In genomic region chr9:111311031-111311842, GRCm38 (mm10) we compare ENCODE assay signal across 8 mouse cellular contexts. TPM values are rescaled to one million over a fixed set of nuclear protein-coding genes. Genes with fewer than 3 reads are reported as not detected.
DNase-seq lines count a peak whose midpoint lies in the region; ATAC-seq and TF ChIP-seq lines count a peak whose summit lies in the region.

Gene Trank1 (plus strand): TSS chr9:111311739.

- peak within 1 kb of the TSS; percentile 56 for H3K9ac ChIP-seq in stomach, embryonic 16.5 days (ENCODE audit: low read length)

- peaks cover 7% of the 10 kb centered on the region for H3K9me3 ChIP-seq in megakaryocyte, embryonic 14.5 days
- H3K9me3 ChIP-seq in stomach, embryonic 16.5 days (replicated peaks; ENCODE audit: control insufficient read depth, low read length): 0 out of 2 replicates have a peak, but pooled peaks cover 6% of the 10 kb centered on the region

- TF ChIP-seq CTCF in cerebellum, adult 2 months (IDR thresholded peaks at IDR 0.05; ENCODE audit: borderline replicate concordance, insufficient read depth, low read depth, low read length): no peak
- no peak for TF ChIP-seq CTCF in thymus, adult 2 months (IDR thresholded peaks at IDR 0.05; ENCODE audit: borderline replicate concordance, control insufficient read depth, extremely low read depth, insufficient read depth, low read length, poor library complexity)

- ATAC-seq in megakaryocyte, adult 5-6 weeks (ENCODE audit: poor library complexity, severe bottlenecking): no peak
- 0 out of 2 replicates have a peak, but pooled peaks have one; percentile 9 for ATAC-seq in megakaryocyte progenitor cell, adult 5-6 weeks (replicated peaks; ENCODE audit: poor library complexity)
- peak; percentile 60; the same call in 1 of the 2 replicates for ATAC-seq in stomach, embryonic 16.5 days (ENCODE audit: insufficient read depth, low FRiP score)

- H3K36me3 ChIP-seq in megakaryocyte, embryonic 14.5 days (replicated peaks; ENCODE audit: low read length): no peaks in the 10 kb centered on the region
- H3K36me3 ChIP-seq in stomach, embryonic 16.5 days (ENCODE audit: control insufficient read depth, insufficient read depth, low read length): no peaks in the 10 kb centered on the region
- no peaks in the 10 kb centered on the region for H3K36me3 ChIP-seq in thymus, adult 2 months (ENCODE audit: control insufficient read depth, insufficient read depth, low read length)

- 7% methylated on average over 71 of the region's 72 CpGs for WGBS in cerebellum, adult 2 months
- 8% methylated on average over 71 of the region's 72 CpGs for WGBS in stomach, embryonic 16.5 days
- WGBS in thymus, adult 2 months: 25% methylated on average over 72 of the region's 72 CpGs

- DNase-seq in cerebellum, adult 2 months: peak; percentile 18 to 26
- DNase-seq in frontal cortex, adult 2 months (ENCODE audit: extremely low spot score in 1 of 2, low spot score in 1 of 2): no peak
- DNase-seq in kidney, postnatal 4 days: peak; percentile 49 to 66
- DNase-seq in thymus, adult 2 months: no peak

- H3K4me3 ChIP-seq in megakaryocyte, embryonic 14.5 days (replicated peaks): peak within 1 kb of the TSS; percentile 80
- H3K4me3 ChIP-seq in cerebellum, adult 2 months (replicated peaks; ENCODE audit: insufficient read depth, low read depth, low read length): peak within 1 kb of the TSS; percentile 57
- H3K4me3 ChIP-seq in stomach, embryonic 16.5 days (replicated peaks; ENCODE audit: low read length): peak within 1 kb of the TSS; percentile 48
- H3K4me3 ChIP-seq in thymus, adult 2 months (ENCODE audit: control insufficient read depth, insufficient read depth, low read length): no peak within 1 kb of the TSS

- TF ChIP-seq POLR2A in cerebellum, adult 2 months (IDR thresholded peaks at IDR 0.05; ENCODE audit: borderline replicate concordance, insufficient read depth, low read length): no peak
- no peak for TF ChIP-seq POLR2A in thymus, adult 2 months (IDR thresholded peaks at IDR 0.05; ENCODE audit: control insufficient read depth, extremely low read depth, insufficient read depth, low read length, poor library complexity)

- H3K27ac ChIP-seq in cerebellum, adult 2 months (ENCODE audit: insufficient read depth, low read length): no peak within 1 kb of the TSS
- H3K27ac ChIP-seq in stomach, embryonic 16.5 days (ENCODE audit: low read length): no peak within 1 kb of the TSS
- no peak within 1 kb of the TSS for H3K27ac ChIP-seq in thymus, adult 2 months (ENCODE audit: control insufficient read depth, insufficient read depth, low read length)

- peak within 1 kb of the TSS; percentile 79 for H3K4me2 ChIP-seq in stomach, embryonic 16.5 days (ENCODE audit: low read depth, low read length)

- H3K27me3 ChIP-seq in megakaryocyte, embryonic 14.5 days (replicated peaks): peaks cover 70% of the 10 kb centered on the region
- H3K27me3 ChIP-seq in cerebellum, adult 2 months (ENCODE audit: control insufficient read depth, insufficient read depth, low read length): peaks cover 4% of the 10 kb centered on the region
- peaks cover 54% of the 10 kb centered on the region for H3K27me3 ChIP-seq in stomach, embryonic 16.5 days (ENCODE audit: control insufficient read depth, insufficient read depth, low read length)
- peaks cover 18% of the 10 kb centered on the region for H3K27me3 ChIP-seq in thymus, adult 2 months (ENCODE audit: control insufficient read depth, insufficient read depth, low read length)

- H3K4me1 ChIP-seq in megakaryocyte, embryonic 14.5 days: peaks cover 17% of the 10 kb centered on the region
- no peaks in the 10 kb centered on the region for H3K4me1 ChIP-seq in cerebellum, adult 2 months (ENCODE audit: control insufficient read depth, insufficient read depth, low read length)
- peaks cover 16% of the 10 kb centered on the region for H3K4me1 ChIP-seq in stomach, embryonic 16.5 days (ENCODE audit: control insufficient read depth, insufficient read depth, low read length)
- peaks cover 7% of the 10 kb centered on the region for H3K4me1 ChIP-seq in thymus, adult 2 months (replicated peaks; ENCODE audit: control insufficient read depth, insufficient read depth, low read length)

RNA-seq across cellular contexts. Expression of gene Trank1, which starts in this region (rescaled TPM):
- polyA plus RNA-seq in megakaryocyte, embryonic 14.5 days (2012; ENCODE audit: insufficient read depth, low replicate concordance): not detected in 2 replicates
- 0.07 TPM in 1 of 2 replicates, not detected in the other for total RNA-seq in megakaryocyte, adult 5-6 weeks (2015)
- 0.15 TPM in 1 of 2 replicates, not detected in the other for total RNA-seq in megakaryocyte, adult 5-6 weeks (2017)
- polyA plus RNA-seq in cerebellum, adult 2 months (2012; rRNA removed): 78.8 and 93.4 TPM in 2 replicates
- 352 and 407 TPM in 2 replicates for polyA plus RNA-seq in frontal cortex, adult 2 months (2012; rRNA removed)
- not detected in 2 replicates for total RNA-seq in megakaryocyte progenitor cell, adult 5-6 weeks (2015)
- total RNA-seq in megakaryocyte progenitor cell, adult 5-6 weeks (2017): not detected in 2 replicates
- polyA plus RNA-seq in stomach, embryonic 16.5 days (2015; fragmentation: Nextera tagmentation; extraction: Ambion mirVana): 0.08 and 0.21 TPM in 2 replicates
- polyA plus RNA-seq in thymus, adult 2 months (2012; rRNA removed): 0.11 and 0.13 TPM in 2 replicates

Comparison
In these comparisons a context has a peak if more than half of its experiments do, and no peak if none do; other contexts are left out.
1. RNA of gene Trank1 (polyA plus RNA-seq): 352 to 407 TPM in frontal cortex, adult 2 months and 78.8 to 93.4 TPM in cerebellum, adult 2 months; 0.11 to 0.13 TPM in thymus, adult 2 months, 0.08 to 0.21 TPM in stomach, embryonic 16.5 days and not detected in megakaryocyte, embryonic 14.5 days; every median in the first group is over 10 times any median in the second.
2. Peak in ATAC-seq in megakaryocyte progenitor cell, adult 5-6 weeks; RNA of the gene not detected or under 1 TPM.
3. Peak in ATAC-seq, H3K4me3 ChIP-seq, H3K9ac ChIP-seq and H3K4me2 ChIP-seq in stomach, embryonic 16.5 days; RNA of the gene not detected or under 1 TPM.
4. DNase-seq: peak in cerebellum, adult 2 months (2 of 2) and kidney, postnatal 4 days (2 of 2); none in frontal cortex, adult 2 months (0 of 2) and thymus, adult 2 months (single experiment).